Mouse (Mus musculus) limb, embryonic 13.5 days (tissue): ENCODE measurements around the gene Pde4c. TPM values are rescaled to one million over a fixed set of nuclear protein-coding genes. Genes with fewer than 3 reads are reported as not detected.
A peak's percentile ranks its signal among the peaks of the same experiment; 100 is the strongest.

Experiments
- ATAC-seq: fragments of 200-750 bp; cut with Nextera tagmentation; 2 replicates; pipeline ENCODE4 v1.8.0; 2017; ENCODE audit warnings: low read depth, moderate number of reproducible peaks, moderate TSS enrichment; ENCODE audit not compliant: low FRiP score
- H3K27ac ChIP-seq: fragments of 300-500 bp; sonication (generic); 2 replicates; pipeline ENCODE4 v1.5.1; 2015; ENCODE audit warnings: inconsistent platforms, mild to moderate bottlenecking, moderate library complexity
- H3K27me3 ChIP-seq: fragments of 300-500 bp; sonication (generic); 2 replicates; pipeline ENCODE4 v1.6.1; 2015; ENCODE audit warnings: mild to moderate bottlenecking, inconsistent platforms
- H3K36me3 ChIP-seq: fragments of 300-500 bp; sonication (generic); 2 replicates; pipeline ENCODE4 v1.6.1; 2015; ENCODE audit warnings: inconsistent platforms, mild to moderate bottlenecking, moderate library complexity
- H3K4me1 ChIP-seq: fragments of 300-500 bp; sonication (generic); 2 replicates; pipeline ENCODE4 v1.6.1; 2015; ENCODE audit warnings: inconsistent platforms
- H3K4me2 ChIP-seq: fragments of 300-500 bp; sonication (generic); replicated peaks from 2 replicates; pipeline ENCODE4 v1.6.1; 2015; ENCODE audit warnings: inconsistent platforms, mild to moderate bottlenecking, moderate library complexity
- H3K4me3 ChIP-seq: fragments of 300-500 bp; sonication (generic); 2 replicates; pipeline ENCODE4 v1.5.1; 2015; ENCODE audit warnings: moderate library complexity, mild to moderate bottlenecking, inconsistent platforms
- H3K9ac ChIP-seq: fragments of 300-500 bp; sonication (generic); 2 replicates; pipeline ENCODE4 v1.6.1; 2015; ENCODE audit warnings: mild to moderate bottlenecking, inconsistent platforms
- H3K9me3 ChIP-seq: fragments of 300-500 bp; sonication (generic); 2 replicates; pipeline ENCODE4 v1.6.1; 2016; ENCODE audit warnings: inconsistent platforms
- WGBS: fragments of 180-500 bp; shearing (Covaris S2); methylation state at CpG from one replicate; pipeline ENCODE4 v1.1.7; 2015; 5-methylcytosine and 5-hydroxymethylcytosine counted together
- polyA plus RNA-seq: library from polyadenylated mRNA; unstranded; fragments of >200 nt; fragmentation: Nextera tagmentation; extraction: Ambion mirVana; gene quantifications from 2 replicates; pipeline ENCODE4 v1.2.1, GENCODE M21; 2015

The Pde4c gene
- 0.04 and 0.06 TPM in 2 replicates for polyA plus RNA-seq

GRCm38 (mm10) chr8:70723486-70724210 lies at the start of gene Pde4c:
Pde4c (plus strand) TSS chr8:70723720.
- peaks cover 37% of the 10 kb centered on the region for H3K27me3 ChIP-seq
- ATAC-seq: no peak
- 55% methylated on average over 7 of the region's 7 CpGs for WGBS

GRCm38 (mm10) chr8:70674109-70674508 lies 49.4 kb upstream of the Pde4c start:
- Histone ChIP-seq H3K4me3 (peak overlapping the region; percentile 69), H3K4me1 (peaks cover 17% of the 10 kb centered on the region), H3K9ac (peak overlapping the region; percentile 77), H3K27me3 (no peaks in the 10 kb centered on the region), H3K36me3 (peaks cover 30% of the 10 kb centered on the region), H3K27ac (peak overlapping the region; percentile 91), H3K4me2 (peak overlapping the region; percentile 81), H3K9me3 (no peaks in the 10 kb centered on the region)
- no peak for ATAC-seq
- 85% methylated on average over 3 of the region's 3 CpGs for WGBS

More at GRCm38 (mm10) chr8:70723486-70724210, at the start of gene Pde4c:
- no peaks in the 10 kb centered on the region for H3K4me1 ChIP-seq
- H3K27ac ChIP-seq: no peak within 1 kb of the TSS
- no peak within 1 kb of the TSS; the same call in 1 of the 2 replicates for H3K9ac ChIP-seq
- H3K36me3 ChIP-seq: no peaks in the 10 kb centered on the region
- no peak within 1 kb of the TSS for H3K4me2 ChIP-seq
- no peak within 1 kb of the TSS for H3K4me3 ChIP-seq
- H3K9me3 ChIP-seq: no peaks in the 10 kb centered on the region

GRCm38 (mm10) chr8:70674716-70675115 lies 48.8 kb upstream of the Pde4c start:
- no peaks in the 10 kb centered on the region for H3K9me3 ChIP-seq
- H3K36me3 ChIP-seq: peaks cover 36% of the 10 kb centered on the region
- H3K27ac ChIP-seq: no peak overlapping the region
- ATAC-seq: no peak
- peaks cover 17% of the 10 kb centered on the region for H3K4me1 ChIP-seq
- H3K27me3 ChIP-seq: no peaks in the 10 kb centered on the region
- H3K4me3 ChIP-seq: 0 out of 2 replicates have a peak overlapping the region, but pooled peaks have one; percentile 69
- peak overlapping the region; percentile 81; the same call in 1 of the 2 replicates for H3K4me2 ChIP-seq
- WGBS: 73% methylated on average over 4 of the region's 4 CpGs
- peak overlapping the region; percentile 77; the same call in 1 of the 2 replicates for H3K9ac ChIP-seq

- no peak overlapping the region for H3K9ac ChIP-seq
- WGBS: 88% methylated on average over 1 of the region's 1 CpGs
- H3K4me2 ChIP-seq: no peak overlapping the region
- no peaks in the 10 kb centered on the region for H3K27me3 ChIP-seq
- H3K36me3 ChIP-seq: peaks cover 42% of the 10 kb centered on the region
- H3K4me3 ChIP-seq: no peak overlapping the region
- no peaks in the 10 kb centered on the region for H3K9me3 ChIP-seq
- peaks cover 17% of the 10 kb centered on the region for H3K4me1 ChIP-seq
- H3K27ac ChIP-seq: no peak overlapping the region
- ATAC-seq: no peak
These were observed 48.2 kb upstream of the Pde4c start for GRCm38 (mm10) chr8:70675336-70675735.

GRCm38 (mm10) chr8:70677451-70678080 lies 46.0 kb upstream of the Pde4c start:
- H3K27me3 ChIP-seq: no peaks in the 10 kb centered on the region
- ATAC-seq: no peak
- no peak overlapping the region for H3K4me3 ChIP-seq
- no peak overlapping the region for H3K27ac ChIP-seq
- no peak overlapping the region for H3K4me2 ChIP-seq
- 92% methylated on average over 15 of the region's 15 CpGs for WGBS
- H3K9ac ChIP-seq: no peak overlapping the region; the same call in 1 of the 2 replicates
- H3K9me3 ChIP-seq: no peaks in the 10 kb centered on the region
- peaks cover 42% of the 10 kb centered on the region for H3K36me3 ChIP-seq
- H3K4me1 ChIP-seq: peaks cover 28% of the 10 kb centered on the region

GRCm38 (mm10) chr8:70678679-70679078 lies 44.8 kb upstream of the Pde4c start:
- H3K27ac ChIP-seq: no peak overlapping the region
- no peak for ATAC-seq
- H3K4me3 ChIP-seq: no peak overlapping the region
- H3K4me2 ChIP-seq: no peak overlapping the region
- no peak overlapping the region for H3K9ac ChIP-seq
- H3K9me3 ChIP-seq: no peaks in the 10 kb centered on the region
- peaks cover 27% of the 10 kb centered on the region for H3K4me1 ChIP-seq
- no peaks in the 10 kb centered on the region for H3K27me3 ChIP-seq
- peaks cover 42% of the 10 kb centered on the region for H3K36me3 ChIP-seq

- H3K9ac ChIP-seq: no peak overlapping the region
- H3K27ac ChIP-seq: no peak overlapping the region
- H3K36me3 ChIP-seq: peaks cover 42% of the 10 kb centered on the region
- 96% methylated on average over 4 of the region's 4 CpGs for WGBS
- ATAC-seq: no peak
- H3K9me3 ChIP-seq: no peaks in the 10 kb centered on the region
- H3K4me2 ChIP-seq: no peak overlapping the region
- H3K4me1 ChIP-seq: peaks cover 19% of the 10 kb centered on the region
- H3K27me3 ChIP-seq: no peaks in the 10 kb centered on the region
- no peak overlapping the region for H3K4me3 ChIP-seq
These were observed 44.1 kb upstream of the Pde4c start for GRCm38 (mm10) chr8:70679404-70679803.

GRCm38 (mm10) chr8:70680039-70680438 lies 43.5 kb upstream of the Pde4c start:
- no peaks in the 10 kb centered on the region for H3K9me3 ChIP-seq
- no peak overlapping the region for H3K27ac ChIP-seq
- peaks cover 42% of the 10 kb centered on the region for H3K36me3 ChIP-seq
- 81% methylated on average over 3 of the region's 3 CpGs for WGBS
- H3K4me3 ChIP-seq: no peak overlapping the region
- no peaks in the 10 kb centered on the region for H3K27me3 ChIP-seq
- H3K9ac ChIP-seq: no peak overlapping the region
- H3K4me1 ChIP-seq: peaks cover 13% of the 10 kb centered on the region
- H3K4me2 ChIP-seq: no peak overlapping the region
- no peak for ATAC-seq

GRCm38 (mm10) chr8:70681410-70681809 lies 42.1 kb upstream of the Pde4c start:
- H3K36me3 ChIP-seq: peaks cover 35% of the 10 kb centered on the region
- no peak overlapping the region for H3K27ac ChIP-seq
- peaks cover 13% of the 10 kb centered on the region for H3K4me1 ChIP-seq
- no peaks in the 10 kb centered on the region for H3K27me3 ChIP-seq
- H3K4me2 ChIP-seq: no peak overlapping the region
- no peak overlapping the region for H3K9ac ChIP-seq
- ATAC-seq: no peak
- no peaks in the 10 kb centered on the region for H3K9me3 ChIP-seq
- WGBS: 65% methylated on average over 3 of the region's 3 CpGs
- H3K4me3 ChIP-seq: no peak overlapping the region

GRCm38 (mm10) chr8:70682193-70682592 lies 41.3 kb upstream of the Pde4c start:
- H3K27ac ChIP-seq: no peak overlapping the region
- peaks cover 13% of the 10 kb centered on the region for H3K4me1 ChIP-seq
- H3K27me3 ChIP-seq: no peaks in the 10 kb centered on the region
- ATAC-seq: peak; percentile 75
- H3K9me3 ChIP-seq: no peaks in the 10 kb centered on the region
- peaks cover 31% of the 10 kb centered on the region for H3K36me3 ChIP-seq
- H3K4me2 ChIP-seq: peak overlapping the region; percentile 48
- 0 out of 2 replicates have a peak overlapping the region, but pooled peaks have one; percentile 5 for H3K4me3 ChIP-seq
- WGBS: 6% methylated on average over 19 of the region's 19 CpGs
- peak overlapping the region; percentile 60 for H3K9ac ChIP-seq

- ATAC-seq: no peak
- Histone ChIP-seq H3K27ac (no peak overlapping the region), H3K27me3 (no peaks in the 10 kb centered on the region), H3K9ac (peak overlapping the region; percentile 60; the same call in 1 of the 2 replicates), H3K4me3 (no peak overlapping the region), H3K4me2 (peak overlapping the region; percentile 48), H3K9me3 (no peaks in the 10 kb centered on the region), H3K36me3 (peaks cover 26% of the 10 kb centered on the region), H3K4me1 (peaks cover 13% of the 10 kb centered on the region)
- 63% methylated on average over 3 of the region's 3 CpGs for WGBS
These were observed 40.8 kb upstream of the Pde4c start for GRCm38 (mm10) chr8:70682692-70683091.

GRCm38 (mm10) chr8:70684291-70684690 lies 39.2 kb upstream of the Pde4c start:
- Histone ChIP-seq H3K27ac (no peak overlapping the region), H3K4me1 (peaks cover 13% of the 10 kb centered on the region), H3K36me3 (peaks cover 10% of the 10 kb centered on the region), H3K9me3 (no peaks in the 10 kb centered on the region), H3K4me2 (no peak overlapping the region), H3K27me3 (no peaks in the 10 kb centered on the region), H3K9ac (no peak overlapping the region), H3K4me3 (no peak overlapping the region)
- ATAC-seq: no peak
- 46% methylated on average over 7 of the region's 7 CpGs for WGBS
